Mouse (Mus musculus) lung, postnatal 0 days (tissue): Measurements from ENCODE around the gene Cyp2a22.
"Not testable (repeated sequence)": the region's sequence is repeated elsewhere in the genome, so short reads cannot be mapped to it uniquely, and the experiment has no call there.

ENCODE experiments used
- CTCF ChIP-seq: IDR thresholded peaks from 2 replicates; pipeline ENCODE4 v1.5.1; 2016; ENCODE audit warnings: antibody characterized with exemption, mild to moderate bottlenecking
- EP300 ChIP-seq: IDR thresholded peaks from 2 replicates; pipeline ENCODE4 v1.6.1; 2016; ENCODE audit warnings: antibody characterized with exemption, mild to moderate bottlenecking, control low read depth

- not testable (repeated sequence) for TF ChIP-seq CTCF, EP300
These were observed 42.3 kb upstream of the Cyp2a22 start for GRCm38 (mm10) chr7:26981464-26981863.
